Mouse (Mus musculus): ENCODE data around the gene C530008M17Rik. TPM values are rescaled to one million over a fixed set of nuclear protein-coding genes. Genes with fewer than 3 reads are reported as not detected.
A peak's percentile ranks its signal among the peaks of the same experiment; 100 is the strongest.

C530008M17Rik gene
- total RNA-seq, 2 experiments from 2014 or later, result 151 to 163 TPM

DNA sequence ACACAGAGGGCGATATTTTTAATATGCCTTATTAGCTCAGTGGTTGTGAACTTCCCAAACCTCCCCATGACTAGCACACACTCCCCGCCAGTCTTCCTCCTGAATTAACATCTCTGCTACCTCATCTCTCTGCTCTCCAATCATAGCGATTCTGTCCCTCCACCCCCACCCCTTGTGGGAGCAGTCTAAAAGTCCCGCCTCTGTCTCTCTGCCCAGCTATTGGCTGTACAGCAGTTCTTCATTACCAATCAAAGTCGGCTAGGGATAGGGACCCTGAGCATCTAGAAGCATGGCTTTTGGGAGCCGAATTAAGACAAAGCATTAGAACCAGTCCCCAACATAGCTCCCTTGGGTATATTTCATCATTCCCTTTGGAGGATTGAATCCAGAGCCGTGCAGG is 91.5 kb downstream of the C530008M17Rik start:
- DNase-seq (ENCODE audit: extremely low spot score in 1 of 2, low spot score in 2 of 2), result no peak
- intact Hi-C loops (cut with DNase I), result no loop called here

DNA sequence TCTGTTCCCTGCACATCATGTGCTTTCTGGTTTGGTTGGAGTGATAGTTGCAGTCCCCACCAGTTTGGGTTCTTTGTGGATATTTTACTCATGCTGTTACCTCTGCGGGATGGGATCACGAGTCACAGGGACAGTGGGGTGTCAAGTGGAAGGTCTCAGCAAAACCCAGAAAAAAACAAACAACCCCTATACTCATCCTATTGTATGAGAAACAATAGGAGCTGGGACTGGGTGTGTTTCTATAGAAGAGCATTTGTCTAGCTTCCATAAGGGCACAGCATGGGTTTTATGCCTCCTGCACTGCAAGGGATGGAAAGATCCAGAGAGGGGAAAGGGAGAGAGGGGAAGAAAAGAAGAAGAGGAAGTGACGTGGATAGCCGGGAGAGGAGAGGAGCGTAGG is 96.0 kb downstream of the C530008M17Rik start:
- no peak for DNase-seq (ENCODE audit: extremely low spot score in 1 of 2, low spot score in 2 of 2)
- intact Hi-C loops (cut with DNase I), result no loop called here

DNA sequence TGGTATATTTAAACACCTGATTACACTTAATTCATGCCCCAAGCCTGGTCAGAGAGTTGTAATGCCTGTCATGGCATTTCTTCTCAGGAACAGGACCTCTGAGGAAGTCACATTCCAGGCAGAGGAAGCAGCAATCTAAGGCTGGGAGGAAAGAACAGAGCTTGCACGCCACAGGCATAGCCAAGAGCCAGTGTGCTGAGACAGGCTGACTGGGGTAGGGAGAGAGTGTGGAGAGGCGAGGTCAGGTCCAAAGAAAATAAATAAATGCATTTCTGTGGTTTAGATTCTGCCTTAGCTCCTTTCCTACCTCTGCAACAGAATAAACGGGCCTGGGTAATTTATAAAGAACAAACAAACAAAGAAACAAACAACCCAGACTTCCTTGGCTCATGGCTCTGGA is 104.0 kb downstream of the C530008M17Rik start:
- no peak for DNase-seq (ENCODE audit: extremely low spot score in 1 of 2, low spot score in 2 of 2)
- intact Hi-C loops (cut with DNase I), result loop anchor here (10.0 kb wide), 1 partner anchor 106 kb away; the partner anchor contains the start of gene C530008M17Rik

DNA sequence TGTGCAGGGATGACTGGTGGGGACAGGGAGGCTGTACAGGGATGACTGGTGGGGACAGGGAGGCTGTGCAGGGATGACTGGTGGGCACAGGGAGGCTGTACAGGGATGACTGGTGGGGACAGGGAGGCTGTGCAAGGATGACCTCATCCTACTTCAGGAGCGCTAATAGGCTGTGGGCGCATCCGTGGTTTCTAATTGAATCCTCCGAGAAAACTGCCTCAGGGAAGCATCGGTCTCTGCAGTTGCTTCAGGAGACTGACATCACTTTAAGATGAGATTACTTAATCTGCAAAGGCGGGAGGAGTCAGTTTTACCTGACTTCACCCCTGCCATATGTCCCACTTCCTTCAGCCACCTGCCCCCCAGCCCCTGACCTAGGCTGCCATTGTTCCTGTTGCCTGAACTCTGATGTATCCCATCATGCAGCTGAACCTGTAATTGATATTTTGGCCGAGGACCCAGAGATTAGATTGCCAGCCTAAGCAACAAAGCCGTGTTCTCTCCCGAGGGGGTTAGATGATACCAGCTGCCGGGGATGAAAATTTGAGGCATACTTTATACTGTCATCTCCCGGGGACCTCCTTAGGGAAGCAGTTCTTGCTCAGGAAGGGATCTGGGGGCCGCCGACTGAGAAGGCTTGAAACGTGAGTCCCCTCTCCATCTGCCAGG is 105.9 kb downstream of the C530008M17Rik start:
- intact Hi-C loops (cut with DNase I), result loop anchor here (10.0 kb wide), 1 partner anchor 107 kb away; the partner anchor contains the start of gene C530008M17Rik
- DNase-seq (ENCODE audit: extremely low spot score in 1 of 2, low spot score in 2 of 2), result no peak

DNA sequence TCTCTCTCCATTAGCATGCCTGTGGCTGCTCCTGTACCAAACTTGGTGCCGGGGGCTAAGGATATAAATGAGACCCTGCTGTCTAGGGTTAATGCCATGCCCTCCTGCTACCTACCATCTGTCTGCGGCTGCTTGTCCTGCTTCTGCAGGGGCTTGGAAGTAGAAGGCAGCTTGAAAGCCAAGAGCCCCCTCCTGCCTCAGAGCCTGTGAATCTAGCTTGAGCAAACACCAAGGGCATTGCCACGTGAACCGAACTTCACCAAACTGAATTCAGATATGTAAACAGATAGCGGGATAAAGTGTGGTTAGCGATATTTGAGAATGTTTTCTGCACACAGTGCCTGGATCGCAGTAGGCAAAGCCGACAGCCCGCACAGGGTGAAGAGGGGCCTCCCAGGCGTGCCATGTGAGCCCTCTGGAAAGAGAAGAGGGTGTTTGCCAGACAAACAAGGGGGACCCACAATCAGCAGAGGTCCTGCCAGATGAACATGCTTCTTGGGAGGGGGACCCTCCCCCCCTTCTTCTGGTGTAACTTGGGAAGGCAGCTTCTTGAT is 106.9 kb downstream of the C530008M17Rik start:
- DNase-seq (ENCODE audit: extremely low spot score in 1 of 2, low spot score in 2 of 2), result no peak
- intact Hi-C loops (cut with DNase I), result loop anchor here (10.0 kb wide), 1 partner anchor 108 kb away; the partner anchor contains the start of gene C530008M17Rik

DNA sequence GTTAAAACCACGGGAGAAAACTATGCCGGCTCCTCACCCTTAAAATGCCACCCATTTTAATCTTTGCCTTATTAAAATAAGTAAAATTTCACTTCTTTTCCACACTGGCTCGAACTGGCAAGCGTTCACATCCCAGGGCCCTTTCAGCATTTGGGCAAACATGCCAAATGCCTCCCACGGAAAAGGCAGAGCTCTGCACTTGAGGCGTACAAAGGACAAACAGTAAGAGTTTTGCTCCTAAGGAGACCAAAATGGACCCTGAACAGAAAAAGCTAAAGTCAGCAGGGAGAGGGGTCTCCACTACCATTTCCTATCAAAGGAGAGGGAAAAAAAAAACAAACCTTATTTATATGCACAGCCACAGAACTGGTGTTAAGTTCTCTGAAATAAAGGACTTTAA is 107.4 kb downstream of the C530008M17Rik start:
- intact Hi-C loops (cut with DNase I), result loop anchor here (10.0 kb wide), 1 partner anchor 109 kb away; the partner anchor contains the start of gene C530008M17Rik
- DNase-seq (ENCODE audit: extremely low spot score in 1 of 2, low spot score in 2 of 2), result no peak

DNA sequence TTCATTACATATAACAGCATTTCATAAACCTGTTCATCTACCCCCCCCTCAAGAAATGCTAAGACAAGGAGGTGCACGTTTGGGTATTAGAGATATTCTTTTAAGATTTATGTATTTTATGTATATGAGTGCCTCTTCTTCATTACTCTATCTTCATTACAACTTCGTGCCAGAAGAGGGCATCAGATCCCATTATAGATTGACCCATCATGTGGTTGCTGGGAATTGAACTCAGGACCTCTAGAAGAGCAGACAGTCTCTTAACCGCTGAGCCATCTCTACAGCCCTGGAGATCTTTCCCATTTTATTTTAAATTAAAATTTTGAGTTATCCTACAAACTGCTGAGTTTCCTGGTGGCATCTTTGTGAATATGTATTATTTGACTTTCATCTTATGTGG is 112.7 kb downstream of the C530008M17Rik start:
- intact Hi-C loops (cut with DNase I), result loop anchor here (5.0 to 10.0 kb wide), 2 partner anchors 73 to 114 kb away; partner anchors contain the start of gene C530008M17Rik
- no peak for DNase-seq (ENCODE audit: extremely low spot score in 1 of 2, low spot score in 2 of 2)

DNA sequence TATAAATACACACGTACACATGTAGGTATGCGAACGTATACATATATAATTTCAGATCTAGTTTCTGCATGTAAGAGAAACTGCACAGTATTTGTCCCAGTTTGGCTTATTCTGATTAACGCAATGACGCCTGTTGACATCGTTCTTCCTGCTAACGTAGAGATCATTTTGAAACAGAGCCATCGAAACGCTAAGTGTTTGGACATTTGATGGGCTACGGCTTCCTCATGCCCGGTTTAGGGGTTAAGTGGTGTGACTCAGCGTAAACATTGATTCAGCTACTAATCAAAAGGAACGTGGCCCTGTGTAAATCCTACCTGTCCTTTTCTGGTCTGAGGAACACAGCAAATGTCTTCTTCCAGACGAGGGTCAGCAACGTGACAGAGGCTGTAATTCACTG is 113.3 kb downstream of the C530008M17Rik start:
- intact Hi-C loops (cut with DNase I), result loop anchor here (5.0 to 10.0 kb wide), 2 partner anchors 73 to 115 kb away; partner anchors contain the start of gene C530008M17Rik
- DNase-seq (ENCODE audit: extremely low spot score in 1 of 2, low spot score in 2 of 2), result no peak

DNA sequence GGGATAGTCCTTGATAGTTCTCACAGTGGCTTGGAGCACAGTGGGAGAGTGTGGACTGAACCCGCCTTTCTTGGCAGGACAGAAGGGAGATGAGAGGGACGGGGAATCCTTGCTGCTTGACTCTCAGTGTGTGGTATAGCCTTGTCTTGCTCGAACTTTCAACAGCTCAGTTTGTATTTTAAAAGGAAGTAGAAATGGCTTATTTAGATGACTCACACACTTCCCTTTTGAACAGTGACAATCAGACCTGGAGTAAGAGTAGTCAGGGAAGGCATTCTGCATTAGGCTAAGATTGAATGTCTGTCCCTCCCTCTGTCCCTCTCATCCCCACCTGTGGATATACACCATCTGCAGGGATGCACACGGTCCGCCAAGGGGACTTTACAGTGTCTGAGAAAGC is 115.1 kb downstream of the C530008M17Rik start:
- intact Hi-C loops (cut with DNase I), result no loop called here
- DNase-seq (ENCODE audit: extremely low spot score in 1 of 2, low spot score in 2 of 2), result no peak

DNA sequence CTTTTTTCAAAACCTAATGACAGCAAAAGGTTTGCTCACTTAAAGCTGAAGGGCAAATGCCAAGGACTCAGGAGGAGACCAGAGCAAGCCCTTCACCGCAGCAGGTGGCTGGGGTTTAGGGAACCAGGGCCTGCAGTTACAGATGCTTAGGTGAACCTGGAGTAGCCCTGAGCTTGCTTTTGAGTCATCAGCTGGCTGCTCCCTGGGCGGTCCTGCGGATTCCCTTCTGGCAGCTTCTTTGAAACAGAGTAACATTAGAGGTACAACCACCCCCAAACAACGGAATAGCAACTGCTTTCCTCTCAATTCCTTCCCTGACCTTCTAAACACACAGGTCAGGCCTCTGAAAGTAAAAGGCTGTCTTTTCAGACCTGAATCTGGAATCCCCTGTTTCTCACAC is 116.5 kb downstream of the C530008M17Rik start:
- no peak for DNase-seq (ENCODE audit: extremely low spot score in 1 of 2, low spot score in 2 of 2)
- intact Hi-C loops (cut with DNase I), result no loop called here

DNA sequence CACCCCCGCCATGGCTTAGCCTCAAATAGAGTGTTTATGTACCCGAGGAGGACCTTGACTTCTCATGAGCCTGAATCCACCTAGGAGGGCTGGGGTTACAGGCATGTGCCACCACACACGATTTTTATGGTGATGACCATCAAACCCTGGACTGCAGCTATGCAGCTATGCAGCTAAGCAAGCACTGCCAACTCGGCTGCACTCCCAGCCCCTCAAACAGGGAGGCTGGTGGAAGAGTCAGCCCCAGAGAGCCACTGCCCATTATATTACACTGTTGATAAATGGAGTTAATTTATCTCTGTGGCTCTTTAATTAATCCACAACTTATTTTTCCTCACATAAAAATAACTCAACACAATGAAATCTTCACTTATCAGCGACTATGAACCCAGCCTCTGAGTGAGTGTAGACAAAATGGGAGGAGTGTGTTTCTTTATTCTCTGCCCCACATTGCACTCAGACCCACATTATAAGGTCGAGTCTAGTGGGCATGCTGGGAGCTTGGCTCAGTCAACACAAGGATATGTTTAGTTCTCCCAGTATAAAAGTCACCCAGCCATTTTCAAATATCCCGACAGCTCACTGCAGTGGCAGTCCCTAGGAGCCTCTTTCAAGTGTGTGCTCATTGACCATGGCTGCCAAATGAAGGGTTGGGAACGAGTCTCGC is 117.3 kb downstream of the C530008M17Rik start:
- no peak for DNase-seq (ENCODE audit: extremely low spot score in 1 of 2, low spot score in 2 of 2)
- intact Hi-C loops (cut with DNase I), result no loop called here

DNA sequence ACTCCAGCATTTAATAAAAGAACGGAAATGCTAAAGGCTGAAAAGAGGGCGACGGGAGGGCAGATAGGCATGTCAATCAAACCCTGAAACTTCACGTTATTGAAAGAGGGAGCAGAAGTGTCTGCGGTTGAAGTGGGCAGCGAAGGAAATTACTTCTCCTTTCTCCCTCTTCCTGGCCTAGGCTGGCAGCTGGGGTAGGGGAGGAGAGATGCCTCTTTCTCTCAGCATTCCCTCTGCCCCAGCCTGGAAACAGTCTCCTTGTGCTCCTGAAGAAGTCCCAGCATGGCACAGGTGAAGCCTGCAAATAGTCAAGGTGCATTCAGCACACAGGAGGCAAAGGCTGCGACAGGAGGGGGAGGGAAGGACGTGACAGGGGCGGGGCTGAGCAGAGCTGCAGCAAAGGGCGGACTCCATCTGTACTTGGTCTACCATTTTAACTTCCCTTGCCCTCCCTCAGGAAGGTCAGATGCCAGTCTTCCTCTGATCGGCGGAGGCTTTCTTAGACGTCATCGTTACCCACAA is 122.8 kb downstream of the C530008M17Rik start:
- intact Hi-C loops (cut with DNase I), result no loop called here
- no peak for DNase-seq (ENCODE audit: extremely low spot score in 1 of 2, low spot score in 2 of 2)

DNA sequence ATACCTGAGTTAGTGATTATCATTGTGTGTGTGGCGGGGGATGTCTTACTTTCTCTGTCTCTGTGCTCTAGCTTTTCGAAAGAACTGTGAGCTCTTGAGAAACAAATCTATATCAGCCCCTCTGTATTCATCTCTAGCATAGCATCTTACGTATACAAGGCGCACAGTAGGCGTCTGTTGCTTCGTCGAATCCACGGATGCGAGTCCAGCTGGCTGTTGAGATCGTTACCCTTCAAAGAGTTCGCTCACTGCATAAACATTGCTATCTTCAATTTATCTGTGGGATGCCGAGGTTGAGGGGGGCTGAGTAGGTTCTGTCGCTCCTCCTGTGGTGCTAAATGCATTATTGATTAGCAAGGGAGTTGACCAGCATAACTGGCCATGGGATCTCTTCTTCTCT is 125.6 kb downstream of the C530008M17Rik start:
- intact Hi-C loops (cut with DNase I), result loop anchor here (5.0 kb wide), 1 partner anchor 60 kb away; no protein-coding TSS in a partner anchor
- no peak for DNase-seq (ENCODE audit: extremely low spot score in 1 of 2, low spot score in 2 of 2)

DNA sequence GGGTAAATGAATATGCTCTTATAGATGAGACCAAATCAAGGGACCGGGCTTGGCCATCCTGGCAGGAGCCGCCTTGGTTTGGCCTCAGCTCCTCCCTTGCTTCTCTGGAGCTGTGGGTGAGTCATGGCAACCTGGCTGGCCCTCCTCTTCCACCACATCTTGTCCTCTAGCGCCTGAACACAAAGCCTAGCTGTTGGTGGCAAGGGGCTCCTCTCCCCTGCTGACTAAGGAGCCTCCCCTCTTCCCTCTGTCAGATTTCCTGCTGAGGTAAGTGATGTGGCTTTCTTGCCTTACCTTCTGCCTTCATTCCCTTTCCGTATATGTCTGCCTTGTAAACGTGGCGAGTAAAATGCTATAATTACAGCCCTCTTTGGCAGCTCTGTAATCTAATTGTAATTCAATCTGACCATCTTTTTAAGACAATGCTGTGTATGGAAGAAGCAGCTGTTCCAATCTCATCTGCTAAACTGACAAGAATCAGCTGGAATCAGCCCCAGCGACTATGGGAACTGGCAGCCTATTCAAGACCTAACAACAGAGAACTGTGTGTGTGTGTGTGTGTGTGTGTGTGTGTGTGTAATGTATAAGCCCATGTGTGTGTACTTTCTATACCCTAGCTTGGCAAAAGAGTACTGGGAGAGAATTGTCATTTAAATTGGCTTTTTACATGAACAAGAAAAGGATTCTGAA is 126.2 kb downstream of the C530008M17Rik start:
- intact Hi-C loops (cut with DNase I), result loop anchor here (5.0 kb wide), 1 partner anchor 60 kb away; no protein-coding TSS in a partner anchor

DNA sequence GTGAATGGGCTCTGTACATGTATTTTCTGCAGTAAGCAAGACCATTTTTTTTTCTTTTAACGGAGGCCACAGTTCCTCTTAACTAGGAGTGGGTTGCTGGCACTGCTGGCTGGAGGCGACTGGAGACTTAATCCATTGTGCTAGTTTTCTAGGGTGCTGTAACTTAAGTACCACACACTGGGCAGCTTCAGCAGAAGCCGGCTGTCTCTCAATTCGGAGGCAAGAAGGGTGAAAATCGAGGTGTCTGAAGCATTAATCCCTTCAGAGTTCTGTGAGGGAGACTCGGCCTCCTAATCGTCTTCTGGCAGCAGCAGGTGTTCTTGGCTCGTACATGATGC is 126.8 kb downstream of the C530008M17Rik start:
- peak in 1 of 2 experiments; percentile 6 for DNase-seq (ENCODE audit: extremely low spot score in 1 of 2, low spot score in 2 of 2)
- intact Hi-C loops (cut with DNase I), result loop anchor here (5.0 kb wide), 1 partner anchor 59 kb away; no protein-coding TSS in a partner anchor

More for the DNA sequence above, 126.2 kb downstream of the C530008M17Rik start:
- DNase-seq (ENCODE audit: extremely low spot score in 1 of 2, low spot score in 2 of 2), result peak; percentile 12 to 50

DNA sequence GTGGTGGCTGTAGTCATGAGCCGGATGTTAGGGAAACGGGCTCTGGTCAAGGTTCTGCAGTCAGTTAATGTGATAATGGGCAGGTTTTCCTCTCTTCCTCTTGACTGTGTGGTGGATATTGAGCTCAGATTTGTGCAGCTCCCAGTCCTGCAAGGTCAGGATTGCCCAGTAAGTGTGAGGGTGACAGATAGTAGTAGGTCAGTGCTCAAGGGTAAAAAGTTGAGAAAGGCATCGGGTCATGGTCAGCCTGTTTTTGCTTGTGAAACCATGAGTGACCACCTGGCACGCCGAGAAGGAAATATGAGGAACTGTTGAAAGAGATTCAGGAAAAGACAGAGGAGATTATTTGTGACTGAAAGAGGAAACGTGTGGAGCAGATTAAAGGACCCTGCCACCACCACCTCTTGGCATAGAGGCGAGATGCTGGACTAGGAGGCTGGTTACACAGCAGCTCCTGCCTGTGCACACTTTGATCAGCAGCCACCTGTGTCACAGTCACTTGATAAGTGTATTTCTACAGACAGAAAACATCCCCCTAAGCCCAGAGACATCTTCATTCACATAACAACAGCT is 127.9 kb downstream of the C530008M17Rik start:
- intact Hi-C loops (cut with DNase I), result loop anchor here (5.0 kb wide), 1 partner anchor 58 kb away; no protein-coding TSS in a partner anchor
- DNase-seq (ENCODE audit: extremely low spot score in 1 of 2, low spot score in 2 of 2), result peak in 1 of 2 experiments; percentile 10

DNA sequence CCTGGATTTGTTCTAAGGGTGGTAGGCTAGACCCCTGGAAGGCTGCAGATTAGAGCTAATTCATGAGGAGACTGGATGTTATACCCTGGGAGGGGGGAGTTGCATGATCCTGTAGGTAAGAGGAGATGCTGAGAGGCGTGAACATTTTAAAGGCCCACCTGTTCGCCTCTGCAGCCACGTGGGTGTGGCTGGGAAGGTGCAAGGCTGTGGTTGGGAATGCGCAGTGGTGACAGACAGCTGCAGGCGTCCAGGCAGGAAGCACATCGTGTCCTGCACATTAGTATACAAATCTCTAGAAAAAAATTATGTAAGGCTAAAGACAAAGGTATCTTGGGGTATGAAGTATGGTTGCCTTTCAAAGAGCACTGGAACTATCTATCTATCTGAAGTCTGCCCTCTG is 128.7 kb downstream of the C530008M17Rik start:
- intact Hi-C loops (cut with DNase I), result no loop called here
- peak in 1 of 2 experiments; percentile 9 for DNase-seq (ENCODE audit: extremely low spot score in 1 of 2, low spot score in 2 of 2)

DNA sequence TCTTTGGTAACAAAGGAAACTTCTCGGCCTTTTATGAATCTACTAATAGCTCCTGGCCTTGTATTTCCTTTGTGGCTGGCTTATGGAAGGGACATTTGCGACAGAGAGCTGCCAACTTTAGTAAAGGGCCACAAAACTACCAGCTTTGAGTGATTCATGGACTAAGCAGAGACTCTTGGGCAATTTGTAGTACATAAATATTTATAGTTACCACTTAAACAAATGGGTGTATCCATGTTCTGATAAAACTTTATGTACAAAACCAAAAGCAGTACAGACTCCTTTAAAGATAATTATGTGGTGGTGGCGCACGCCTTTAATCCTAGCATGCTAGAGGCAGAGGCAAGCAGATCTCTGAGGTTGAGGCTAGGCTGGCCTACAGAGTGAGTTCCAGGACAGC is 133.6 kb downstream of the C530008M17Rik start:
- intact Hi-C loops (cut with DNase I), result no loop called here
- DNase-seq (ENCODE audit: extremely low spot score in 1 of 2, low spot score in 2 of 2), result no peak
